Mouse (Mus musculus) megakaryocyte, embryonic 14.5 days (primary cell): Measurements from ENCODE around the gene Fbxo21.

Source experiments
- FLI1 ChIP-seq: IDR thresholded peaks from 2 replicates; pipeline ENCODE4 v1.6.1; 2012; ENCODE audit warnings: low read length, inconsistent platforms, mixed read lengths
- GATA1 ChIP-seq: IDR thresholded peaks from 3 replicates; pipeline ENCODE4 v1.6.1; 2012; ENCODE audit warnings: mixed read lengths, low read length, inconsistent platforms, borderline replicate concordance

DNA sequence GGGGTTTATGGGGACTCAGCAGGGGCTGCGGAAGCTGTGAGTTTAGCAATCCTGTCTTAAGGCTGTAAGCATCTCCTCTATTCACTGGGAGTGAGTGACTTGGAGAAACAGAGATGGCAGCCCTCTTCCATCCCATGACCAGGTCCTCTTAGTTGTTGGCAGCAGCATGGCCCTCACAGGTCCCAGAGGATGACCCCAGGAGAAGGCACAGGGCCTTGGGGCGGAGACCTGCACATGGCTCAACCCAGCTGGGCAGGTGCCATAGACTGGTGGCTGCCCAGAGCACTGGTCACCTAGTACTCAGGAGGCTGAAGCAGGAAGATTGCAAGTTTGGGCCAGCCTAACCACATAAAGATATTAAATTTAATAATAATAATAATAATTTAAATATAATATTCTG, 39.1 kb downstream of the Fbxo21 start:
- no peak for TF ChIP-seq GATA1
- TF ChIP-seq FLI1: no peak
